ENCODE assay signal across 15 mouse cellular contexts in genomic region chr3:135420542-135421309, GRCm38 (mm10). TPM values are rescaled to one million over a fixed set of nuclear protein-coding genes. Genes with fewer than 3 reads are reported as not detected.
DNase-seq lines count a peak whose midpoint lies in the region; ATAC-seq and TF ChIP-seq lines count a peak whose summit lies in the region.
"Had no signal": no experiment of that assay in that cellular context is flagged by ENCODE, and none has a peak within 500 bp of the region (broad histone marks: within the 10 kb centered on the region; RNA-seq: fewer than 3 reads in every experiment).

No protein-coding gene starts in this region.

- no peak for TF ChIP-seq CTCF in liver, embryonic 14.5 days (IDR thresholded peaks at IDR 0.05; ENCODE audit: low read depth)

- peaks cover 25% of the 10 kb centered on the region for H3K4me1 ChIP-seq in midbrain, embryonic 10.5 days
- H3K4me1 ChIP-seq in midbrain, embryonic 14.5 days (ENCODE audit: control insufficient read depth, insufficient read depth, low read length): peaks cover 12% of the 10 kb centered on the region
- peaks cover 9 to 12% of the 10 kb centered on the region in 2 experiments for H3K4me1 ChIP-seq in liver, embryonic 14.5 days (replicated peaks; ENCODE audit: control insufficient read depth in 2 of 2, insufficient read depth in 2 of 2, low read length in 1 of 2)
- peaks cover 9% of the 10 kb centered on the region for H3K4me1 ChIP-seq in intestine, embryonic 16.5 days (ENCODE audit: control insufficient read depth, insufficient read depth, low read length)

- H3K4me2 ChIP-seq in midbrain, embryonic 14.5 days (ENCODE audit: low read length): no peak overlapping the region
- peak overlapping the region; percentile 90 for H3K4me2 ChIP-seq in liver, embryonic 14.5 days (ENCODE audit: low read depth)
- no peak overlapping the region for H3K4me2 ChIP-seq in intestine, embryonic 16.5 days (ENCODE audit: low read depth, low read length)
- H3K4me2 ChIP-seq: midbrain, embryonic 11.5 days had no signal

- no peak for TF ChIP-seq EP300 in liver, embryonic 14.5 days (IDR thresholded peaks at IDR 0.05; ENCODE audit: low read depth)

- 88% methylated on average over 9 of the region's 9 CpGs for WGBS in midbrain, embryonic 10.5 days
- WGBS in midbrain, embryonic 14.5 days: 91% methylated on average over 9 of the region's 9 CpGs
- WGBS in liver, embryonic 14.5 days (ENCODE audit: insufficient replicate concordance): 57% methylated on average over 9 of the region's 9 CpGs
- WGBS in intestine, embryonic 16.5 days: 90% methylated on average over 9 of the region's 9 CpGs

- no peak overlapping the region for H3K9ac ChIP-seq in midbrain, embryonic 14.5 days (replicated peaks; ENCODE audit: low read length)
- H3K9ac ChIP-seq in liver, embryonic 14.5 days (replicated peaks): peak overlapping the region; percentile 31; the same call in 1 of the 2 replicates
- H3K9ac ChIP-seq in intestine, embryonic 16.5 days (ENCODE audit: low read depth, low read length): no peak overlapping the region

- H3K4me3 ChIP-seq in midbrain, embryonic 10.5 days: peak overlapping the region; percentile 76; the same call in 1 of the 2 replicates
- H3K4me3 ChIP-seq in midbrain, embryonic 14.5 days (replicated peaks; ENCODE audit: low read depth, low read length): no peak overlapping the region
- H3K4me3 ChIP-seq in liver, embryonic 14.5 days (ENCODE audit: insufficient read depth in 1 of 2, low read depth in 2 of 2, low read length in 2 of 2): peak overlapping the region in 1 of 2 experiments; percentile 81; a peak in 2 of 4 replicates
- no peak overlapping the region for H3K4me3 ChIP-seq in intestine, embryonic 16.5 days (ENCODE audit: low read length)
- H3K4me3 ChIP-seq: kidney, embryonic 15.5 days had no signal

- ATAC-seq in midbrain, embryonic 14.5 days (ENCODE audit: low FRiP score, low TSS enrichment): no peak
- no peak for ATAC-seq in liver, embryonic 14.5 days (ENCODE audit: insufficient read depth)
- no peak for ATAC-seq in intestine, embryonic 16.5 days

- H3K27me3 ChIP-seq in midbrain, embryonic 10.5 days (ENCODE audit: low read depth, poor library complexity, severe bottlenecking): no peaks in the 10 kb centered on the region
- H3K27me3 ChIP-seq in midbrain, embryonic 14.5 days (ENCODE audit: control insufficient read depth, insufficient read depth, low read length): no peaks in the 10 kb centered on the region
- H3K27me3 ChIP-seq in liver, embryonic 14.5 days (ENCODE audit: control insufficient read depth, insufficient read depth, low read length): no peaks in the 10 kb centered on the region
- H3K27me3 ChIP-seq in splenic B cell, adult 2 months (ENCODE audit: control insufficient read depth, insufficient read depth, low read length, poor library complexity, severe bottlenecking): no peaks in the 10 kb centered on the region
- no peaks in the 10 kb centered on the region for H3K27me3 ChIP-seq in intestine, embryonic 16.5 days (replicated peaks; ENCODE audit: control insufficient read depth, insufficient read depth, low read length)
- H3K27me3 ChIP-seq: kidney, embryonic 15.5 days had no signal

- H3K36me3 ChIP-seq in midbrain, embryonic 10.5 days: peaks cover 16% of the 10 kb centered on the region
- H3K36me3 ChIP-seq in midbrain, embryonic 14.5 days (ENCODE audit: control insufficient read depth, insufficient read depth, low read length): 0 out of 2 replicates have a peak, but pooled peaks cover 5% of the 10 kb centered on the region
- H3K36me3 ChIP-seq in liver, embryonic 14.5 days (replicated peaks; ENCODE audit: control insufficient read depth, insufficient read depth, low read depth): no peaks in the 10 kb centered on the region
- no peaks in the 10 kb centered on the region for H3K36me3 ChIP-seq in splenic B cell, adult 2 months (ENCODE audit: control insufficient read depth, insufficient read depth, low read length, poor library complexity, severe bottlenecking)
- H3K36me3 ChIP-seq in intestine, embryonic 16.5 days (ENCODE audit: control insufficient read depth, insufficient read depth, low read length): peaks cover 2% of the 10 kb centered on the region; the same call in 1 of the 2 replicates

- no peaks in the 10 kb centered on the region for H3K9me3 ChIP-seq in midbrain, embryonic 10.5 days (replicated peaks)
- no peaks in the 10 kb centered on the region for H3K9me3 ChIP-seq in midbrain, embryonic 14.5 days (ENCODE audit: control insufficient read depth, low read length)
- H3K9me3 ChIP-seq in liver, embryonic 14.5 days (ENCODE audit: control insufficient read depth, low read length): no peaks in the 10 kb centered on the region
- H3K9me3 ChIP-seq in intestine, embryonic 16.5 days (ENCODE audit: control insufficient read depth, low read length): no peaks in the 10 kb centered on the region
- H3K9me3 ChIP-seq: kidney, embryonic 15.5 days had no signal

- no peak for DNase-seq in midbrain, embryonic 10.5 days (ENCODE audit: low spot score)
- no peak for DNase-seq in midbrain, embryonic 14.5 days
- DNase-seq in c-Kit-negative CD71-positive TER-119-positive erythroid progenitor cells, embryonic 14.5 days (ENCODE audit: low read depth, low spot score): peak; percentile 41
- no peak for DNase-seq in liver, embryonic 14.5 days (ENCODE audit: low read depth in 3 of 3, low spot score in 3 of 3)
- peak; percentile 46 for DNase-seq in splenic B cell, adult 2 months (ENCODE audit: low read depth, low spot score)
- DNase-seq in right cerebral cortex, postnatal 36 days (ENCODE audit: low spot score in 2 of 2): no peak
- DNase-seq: adrenal gland, adult 2 months; heart, adult 18-20 months; heart, postnatal 14 days; spleen, adult 18-20 months; thymus, postnatal 25 days had no signal

- no peak overlapping the region for H3K27ac ChIP-seq in midbrain, embryonic 10.5 days (replicated peaks)
- no peak overlapping the region for H3K27ac ChIP-seq in midbrain, embryonic 14.5 days (replicated peaks; ENCODE audit: low read depth, low read length)
- H3K27ac ChIP-seq in liver, embryonic 14.5 days: peak overlapping the region; percentile 50
- no peak overlapping the region for H3K27ac ChIP-seq in intestine, embryonic 16.5 days (ENCODE audit: low read length)
- H3K27ac ChIP-seq: kidney, embryonic 15.5 days; stomach, postnatal 0 days had no signal

RNA-seq across cellular contexts. Expression of gene Cisd2, which starts 3.0 kb away (rescaled TPM):
- polyA plus RNA-seq in midbrain, embryonic 10.5 days (2016; fragmentation: Nextera tagmentation; extraction: Ambion mirVana): 87.4 and 94.2 TPM in 2 replicates
- 55.2 and 67.0 TPM in 2 replicates for polyA plus RNA-seq in midbrain, embryonic 14.5 days (2014; fragmentation: Nextera tagmentation; extraction: Ambion mirVana)
- polyA plus RNA-seq in liver, embryonic 14.5 days (2012; rRNA removed): 10.3 and 16.5 TPM in 2 replicates
- 22.3 and 23.8 TPM in 2 replicates for polyA plus RNA-seq in liver, embryonic 14.5 days (2014; fragmentation: Nextera tagmentation; extraction: Ambion mirVana)
- 61.2 and 61.9 TPM in 2 replicates for polyA plus RNA-seq in intestine, embryonic 16.5 days (2015; fragmentation: Nextera tagmentation; extraction: Ambion mirVana)

RNA-seq across cellular contexts. Expression of gene Ube2d3, which starts 17.2 kb away (rescaled TPM):
- 548 and 568 TPM in 2 replicates for polyA plus RNA-seq in midbrain, embryonic 10.5 days (2016; fragmentation: Nextera tagmentation; extraction: Ambion mirVana)
- 337 and 443 TPM in 2 replicates for polyA plus RNA-seq in midbrain, embryonic 14.5 days (2014; fragmentation: Nextera tagmentation; extraction: Ambion mirVana)
- polyA plus RNA-seq in liver, embryonic 14.5 days (2012; rRNA removed): 104 and 112 TPM in 2 replicates
- 246 and 266 TPM in 2 replicates for polyA plus RNA-seq in liver, embryonic 14.5 days (2014; fragmentation: Nextera tagmentation; extraction: Ambion mirVana)
- polyA plus RNA-seq in intestine, embryonic 16.5 days (2015; fragmentation: Nextera tagmentation; extraction: Ambion mirVana): 497 and 511 TPM in 2 replicates

Comparison
In these comparisons a context has a peak if more than half of its experiments do, and no peak if none do; other contexts are left out.
1. DNase-seq: peak in c-Kit-negative CD71-positive TER-119-positive erythroid progenitor cells, embryonic 14.5 days (single experiment) and splenic B cell, adult 2 months (single experiment); none in midbrain, embryonic 10.5 days (single experiment), midbrain, embryonic 14.5 days (single experiment), liver, embryonic 14.5 days (0 of 3) and right cerebral cortex, postnatal 36 days (0 of 2).